Mouse (Mus musculus): ENCODE measurements at regions not wholly inside any gene's neighbourhood (a gene's known extent, or its start where the extent isn't known, plus 50 kb on each side); places are given as distances from the start of the nearest gene placed in this dataset.
A peak's percentile ranks its signal among the peaks of the same experiment; 100 is the strongest.

- Histone ChIP-seq H3K4me3 (no peak overlapping the region), H3K9ac (no peak overlapping the region), H3K27ac (replicated peaks) (no peak overlapping the region), H3K4me2 (no peak overlapping the region), H3K4me1 (replicated peaks) (no peaks in the 10 kb centered on the region), H3K27me3 (no peaks in the 10 kb centered on the region), H3K9me3 (no peaks in the 10 kb centered on the region), H3K36me3 (no peaks in the 10 kb centered on the region)
- no peak for ATAC-seq (ENCODE audit: low FRiP score, low read depth)
- WGBS: 90% methylated on average over 2 of the region's 2 CpGs
Observed at GRCm38 (mm10) chr5:50820674-50821073, 746.9 kb downstream of the Ppargc1a start.

GRCm38 (mm10) chr5:50819959-50820358 is 747.6 kb downstream of the Ppargc1a start:
- no peak for ATAC-seq (ENCODE audit: low FRiP score, low read depth)
- H3K36me3 ChIP-seq: no peaks in the 10 kb centered on the region
- H3K4me3 ChIP-seq: no peak overlapping the region
- no peak overlapping the region for H3K9ac ChIP-seq
- H3K4me1 ChIP-seq (replicated peaks): no peaks in the 10 kb centered on the region
- no peak overlapping the region for H3K4me2 ChIP-seq
- H3K27me3 ChIP-seq: no peaks in the 10 kb centered on the region
- no peak overlapping the region for H3K27ac ChIP-seq (replicated peaks)
- H3K9me3 ChIP-seq: no peaks in the 10 kb centered on the region

- Histone ChIP-seq H3K27me3 (no peaks in the 10 kb centered on the region), H3K4me2 (no peak overlapping the region), H3K36me3 (no peaks in the 10 kb centered on the region), H3K9ac (no peak overlapping the region), H3K9me3 (no peaks in the 10 kb centered on the region), H3K4me1 (replicated peaks) (no peaks in the 10 kb centered on the region; the same call in 1 of the 2 replicates), H3K4me3 (no peak overlapping the region), H3K27ac (replicated peaks) (no peak overlapping the region)
- WGBS: 49% methylated on average over 4 of the region's 4 CpGs
- no peak for ATAC-seq (ENCODE audit: low FRiP score, low read depth)
Observed at GRCm38 (mm10) chr5:50795310-50795709, 736.5 kb upstream of the Adgra3 start.

GRCm38 (mm10) chr5:50794453-50795169 is 735.8 kb upstream of the Adgra3 start:
- H3K9ac ChIP-seq: no peak overlapping the region
- H3K27ac ChIP-seq (replicated peaks): no peak overlapping the region
- H3K9me3 ChIP-seq: no peaks in the 10 kb centered on the region
- H3K27me3 ChIP-seq: no peaks in the 10 kb centered on the region
- H3K36me3 ChIP-seq: no peaks in the 10 kb centered on the region
- no peak overlapping the region for H3K4me2 ChIP-seq
- 48% methylated on average over 2 of the region's 2 CpGs for WGBS
- no peaks in the 10 kb centered on the region; the same call in 1 of the 2 replicates for H3K4me1 ChIP-seq (replicated peaks)
- ATAC-seq (ENCODE audit: low FRiP score, low read depth): peak; percentile 65; the same call in 1 of the 2 replicates
- no peak overlapping the region for H3K4me3 ChIP-seq

- 94% methylated on average over 1 of the region's 1 CpGs for WGBS
- no peak for ATAC-seq (ENCODE audit: low FRiP score, low read depth)
- no peak overlapping the region for H3K9ac ChIP-seq
- no peaks in the 10 kb centered on the region for H3K36me3 ChIP-seq
- no peaks in the 10 kb centered on the region for H3K9me3 ChIP-seq
- no peaks in the 10 kb centered on the region for H3K27me3 ChIP-seq
- no peak overlapping the region for H3K27ac ChIP-seq (replicated peaks)
- H3K4me3 ChIP-seq: no peak overlapping the region
- no peaks in the 10 kb centered on the region; the same call in 1 of the 2 replicates for H3K4me1 ChIP-seq (replicated peaks)
- no peak overlapping the region for H3K4me2 ChIP-seq
Observed at GRCm38 (mm10) chr5:50793558-50793957, 734.8 kb upstream of the Adgra3 start.

GRCm38 (mm10) chr5:50785273-50785672 is 726.5 kb upstream of the Adgra3 start:
- Histone ChIP-seq H3K9ac (no peak overlapping the region), H3K27ac (replicated peaks) (no peak overlapping the region), H3K4me2 (no peak overlapping the region), H3K9me3 (no peaks in the 10 kb centered on the region), H3K4me3 (no peak overlapping the region), H3K4me1 (replicated peaks) (no peaks in the 10 kb centered on the region), H3K27me3 (no peaks in the 10 kb centered on the region), H3K36me3 (no peaks in the 10 kb centered on the region)
- ATAC-seq (ENCODE audit: low FRiP score, low read depth): no peak

GRCm38 (mm10) chr5:50779138-50779537 is 720.3 kb upstream of the Adgra3 start:
- 61% methylated on average over 3 of the region's 3 CpGs for WGBS
- no peak overlapping the region for H3K9ac ChIP-seq
- H3K4me1 ChIP-seq (replicated peaks): no peaks in the 10 kb centered on the region
- no peaks in the 10 kb centered on the region for H3K9me3 ChIP-seq
- no peaks in the 10 kb centered on the region for H3K27me3 ChIP-seq
- no peak overlapping the region for H3K4me3 ChIP-seq
- no peak overlapping the region for H3K27ac ChIP-seq (replicated peaks)
- no peak for ATAC-seq (ENCODE audit: low FRiP score, low read depth)
- no peaks in the 10 kb centered on the region for H3K36me3 ChIP-seq
- H3K4me2 ChIP-seq: no peak overlapping the region

GRCm38 (mm10) chr5:50778221-50778620 is 719.4 kb upstream of the Adgra3 start:
- no peaks in the 10 kb centered on the region for H3K27me3 ChIP-seq

GRCm38 (mm10) chr5:50762261-50762660 is 703.5 kb upstream of the Adgra3 start:
- H3K9ac ChIP-seq: no peak overlapping the region
- H3K27me3 ChIP-seq: no peaks in the 10 kb centered on the region
- no peaks in the 10 kb centered on the region for H3K4me1 ChIP-seq (replicated peaks)
- ATAC-seq (ENCODE audit: low FRiP score, low read depth): no peak
- H3K4me3 ChIP-seq: no peak overlapping the region
- H3K9me3 ChIP-seq: no peaks in the 10 kb centered on the region
- no peak overlapping the region for H3K4me2 ChIP-seq
- no peaks in the 10 kb centered on the region for H3K36me3 ChIP-seq
- 84% methylated on average over 5 of the region's 5 CpGs for WGBS
- H3K27ac ChIP-seq (replicated peaks): no peak overlapping the region

More at GRCm38 (mm10) chr5:50778221-50778620, 719.4 kb upstream of the Adgra3 start:
- Histone ChIP-seq H3K4me1 (replicated peaks) (no peaks in the 10 kb centered on the region), H3K4me2 (no peak overlapping the region), H3K4me3 (no peak overlapping the region), H3K36me3 (no peaks in the 10 kb centered on the region), H3K9me3 (no peaks in the 10 kb centered on the region), H3K9ac (no peak overlapping the region), H3K27ac (replicated peaks) (no peak overlapping the region)
- no peak for ATAC-seq (ENCODE audit: low FRiP score, low read depth)
- 89% methylated on average over 6 of the region's 6 CpGs for WGBS

- WGBS: 93% methylated on average over 3 of the region's 3 CpGs
- no peaks in the 10 kb centered on the region for H3K9me3 ChIP-seq
- no peak overlapping the region for H3K9ac ChIP-seq
- H3K4me3 ChIP-seq: no peak overlapping the region
- H3K27ac ChIP-seq (replicated peaks): no peak overlapping the region
- no peaks in the 10 kb centered on the region for H3K27me3 ChIP-seq
- ATAC-seq (ENCODE audit: low FRiP score, low read depth): no peak
- H3K36me3 ChIP-seq: no peaks in the 10 kb centered on the region
- H3K4me2 ChIP-seq: no peak overlapping the region
- no peaks in the 10 kb centered on the region for H3K4me1 ChIP-seq (replicated peaks)
Observed at GRCm38 (mm10) chr5:50760386-50760785, 701.6 kb upstream of the Adgra3 start.

GRCm38 (mm10) chr5:50752766-50753165 is 694.0 kb upstream of the Adgra3 start:
- 49% methylated on average over 1 of the region's 1 CpGs for WGBS
- no peak for ATAC-seq (ENCODE audit: low FRiP score, low read depth)
- H3K4me1 ChIP-seq (replicated peaks): no peaks in the 10 kb centered on the region
- no peaks in the 10 kb centered on the region for H3K36me3 ChIP-seq
- H3K27me3 ChIP-seq: no peaks in the 10 kb centered on the region
- H3K9me3 ChIP-seq: no peaks in the 10 kb centered on the region
- no peak overlapping the region for H3K4me3 ChIP-seq
- no peak overlapping the region for H3K27ac ChIP-seq (replicated peaks)
- H3K4me2 ChIP-seq: no peak overlapping the region
- H3K9ac ChIP-seq: no peak overlapping the region

- 39% methylated on average over 3 of the region's 3 CpGs for WGBS
- ATAC-seq (ENCODE audit: low FRiP score, low read depth): no peak
Observed at GRCm38 (mm10) chr5:50751358-50751757, 692.6 kb upstream of the Adgra3 start.

GRCm38 (mm10) chr5:50743030-50743429 is 684.2 kb upstream of the Adgra3 start:
- Histone ChIP-seq H3K4me3 (no peak overlapping the region), H3K27me3 (no peaks in the 10 kb centered on the region), H3K4me2 (no peak overlapping the region), H3K36me3 (no peaks in the 10 kb centered on the region), H3K4me1 (replicated peaks) (no peaks in the 10 kb centered on the region), H3K9ac (no peak overlapping the region), H3K27ac (replicated peaks) (no peak overlapping the region), H3K9me3 (no peaks in the 10 kb centered on the region)
- ATAC-seq (ENCODE audit: low FRiP score, low read depth): no peak
- WGBS: 64% methylated on average over 5 of the region's 5 CpGs

More at GRCm38 (mm10) chr5:50751358-50751757, 692.6 kb upstream of the Adgra3 start:
- Histone ChIP-seq H3K27ac (replicated peaks) (no peak overlapping the region), H3K36me3 (no peaks in the 10 kb centered on the region), H3K27me3 (no peaks in the 10 kb centered on the region), H3K9ac (no peak overlapping the region), H3K4me3 (no peak overlapping the region), H3K9me3 (no peaks in the 10 kb centered on the region), H3K4me1 (replicated peaks) (no peaks in the 10 kb centered on the region), H3K4me2 (no peak overlapping the region)

All from hindbrain, embryonic 15.5 days (tissue).